Mouse (Mus musculus): ENCODE data around the gene Cables2. TPM values are rescaled to one million over a fixed set of nuclear protein-coding genes. Genes with fewer than 3 reads are reported as not detected.

Cables2 gene
- total RNA-seq (2014; fragmentation: Nextera tagmentation) (13.8 and 14.4 TPM in 2 replicates), total RNA-seq (2017) (7.4 and 20.8 TPM in 2 replicates)

DNA sequence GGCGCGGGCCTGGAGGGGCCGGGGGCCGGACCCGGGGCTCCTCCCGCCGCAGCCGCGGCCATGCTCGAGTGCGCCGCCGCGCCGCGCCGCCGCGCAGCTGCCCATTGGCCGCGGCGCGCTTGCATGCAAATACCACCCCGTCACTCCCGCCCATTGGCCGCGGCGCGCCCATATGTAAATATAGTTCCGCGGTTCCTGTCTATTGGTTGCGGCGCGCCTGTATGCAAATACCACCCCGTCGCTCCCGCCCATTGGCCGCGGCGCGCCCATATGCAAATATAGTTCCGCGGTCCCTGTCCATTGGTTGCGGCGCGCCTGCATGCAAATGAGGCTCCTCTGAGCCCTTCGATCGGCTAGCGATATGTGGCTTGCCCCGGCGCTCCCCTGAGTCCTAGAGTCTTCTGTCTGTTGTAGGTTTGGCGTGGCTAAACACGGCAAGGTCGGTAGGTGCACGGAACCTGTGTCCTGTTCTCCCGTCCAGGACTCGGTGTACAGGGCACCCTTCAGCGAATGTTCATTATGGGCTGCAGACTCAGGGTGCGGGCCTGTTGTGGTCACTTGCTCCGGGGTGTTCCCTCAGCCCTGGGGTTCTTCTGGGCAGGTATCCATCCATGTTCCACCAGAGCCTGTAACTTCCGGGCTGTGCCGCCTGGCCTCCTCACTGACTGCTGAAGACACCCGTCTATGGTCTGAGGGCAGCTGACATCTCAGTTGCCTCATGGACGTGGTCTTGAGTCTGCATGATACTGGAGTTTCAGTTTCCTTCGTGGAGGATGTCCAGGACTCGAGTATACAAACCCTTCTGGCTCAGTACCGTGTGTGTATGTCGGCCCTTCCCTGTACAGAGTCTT lies at the start of gene Cables2:
Cables2 (minus strand) TSS at position 103 of the 851 bp plus-strand sequence.
- peak; percentile 85 for ATAC-seq (replicated peaks; ENCODE audit: low FRiP score, low TSS enrichment, poor library complexity, severe bottlenecking)

DNA sequence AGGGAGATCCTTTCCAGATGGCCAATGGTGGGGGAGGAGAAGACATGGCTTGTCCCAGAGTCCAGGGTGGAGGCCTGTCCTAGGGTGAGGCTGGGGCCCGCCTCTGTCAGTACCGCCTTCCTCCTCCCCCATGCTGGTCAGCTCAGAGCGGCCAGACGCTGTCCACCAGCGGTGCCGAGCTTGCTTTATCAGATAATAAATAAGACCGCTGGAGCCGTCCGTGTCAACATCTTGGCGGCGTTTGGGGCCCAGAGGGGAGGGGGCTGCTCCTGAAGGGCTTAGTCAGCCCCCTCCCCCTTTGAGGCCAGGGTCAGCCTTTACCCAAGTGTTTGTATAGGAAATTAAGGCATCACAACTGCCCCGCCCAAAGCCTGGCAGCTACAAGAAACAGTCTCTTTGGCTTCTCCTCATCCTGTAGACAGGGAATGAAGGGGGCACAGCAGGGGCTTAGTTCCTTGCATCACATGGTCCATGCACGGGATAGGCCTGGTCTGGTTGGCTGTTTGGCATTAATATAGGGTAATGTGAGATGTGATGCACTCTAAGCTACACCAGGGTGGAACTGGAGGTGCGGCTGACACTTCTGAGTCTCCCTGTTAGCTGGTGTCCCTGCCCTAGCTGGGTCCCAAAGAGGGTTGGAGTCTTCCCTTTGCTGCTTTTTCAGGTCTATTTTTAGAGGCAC lies 49.5 kb upstream of the Cables2 start:
- ATAC-seq (replicated peaks; ENCODE audit: low FRiP score, low TSS enrichment, poor library complexity, severe bottlenecking), result no peak

DNA sequence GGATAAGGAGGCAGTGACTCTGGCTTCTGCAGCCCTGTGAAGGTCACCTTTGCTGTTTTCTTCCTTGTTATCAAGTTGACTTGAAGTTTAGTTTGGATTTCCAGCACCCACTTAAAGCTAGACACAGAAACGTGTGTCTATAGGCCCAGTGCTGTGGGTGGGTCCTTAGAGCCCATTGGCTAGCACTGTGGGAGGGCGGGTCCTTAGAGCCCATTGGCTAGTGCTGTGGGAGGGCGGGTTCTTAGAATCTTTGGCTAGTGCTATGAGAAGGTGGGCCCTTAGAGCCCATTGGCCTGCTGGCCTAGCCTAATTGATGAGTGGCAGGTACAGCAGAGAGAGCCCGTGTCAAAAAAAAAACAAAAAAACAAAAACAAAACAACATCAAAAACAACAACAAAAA lies 46.9 kb upstream of the Cables2 start:
- peak; percentile 66 for ATAC-seq (replicated peaks; ENCODE audit: low FRiP score, low TSS enrichment, poor library complexity, severe bottlenecking)

DNA sequence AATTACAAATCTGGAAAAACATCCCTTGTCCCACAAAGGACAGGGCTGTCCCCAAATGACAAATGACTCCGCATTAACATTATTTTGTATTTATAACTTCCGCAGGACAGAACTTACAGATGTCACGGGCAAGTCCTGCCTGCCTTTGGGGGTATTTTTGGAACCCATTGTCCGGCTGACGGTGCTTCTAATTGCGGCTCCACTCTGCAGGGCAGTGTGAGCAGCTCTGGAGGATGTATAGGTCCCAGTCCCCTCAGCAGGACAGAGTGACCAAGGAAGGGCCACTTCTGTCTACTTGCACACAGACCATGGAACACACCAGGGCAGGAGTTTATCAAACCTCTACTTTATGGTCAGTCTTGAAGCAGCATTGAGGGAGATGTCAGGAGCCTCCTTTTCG lies 44.3 kb upstream of the Cables2 start:
- no peak for ATAC-seq (replicated peaks; ENCODE audit: low FRiP score, low TSS enrichment, poor library complexity, severe bottlenecking)

- ATAC-seq (replicated peaks; ENCODE audit: low FRiP score, low TSS enrichment, poor library complexity, severe bottlenecking), result no peak
Observed at GRCm38 (mm10) chr2:180314292-180314691, 41.0 kb upstream of the Cables2 start.

DNA sequence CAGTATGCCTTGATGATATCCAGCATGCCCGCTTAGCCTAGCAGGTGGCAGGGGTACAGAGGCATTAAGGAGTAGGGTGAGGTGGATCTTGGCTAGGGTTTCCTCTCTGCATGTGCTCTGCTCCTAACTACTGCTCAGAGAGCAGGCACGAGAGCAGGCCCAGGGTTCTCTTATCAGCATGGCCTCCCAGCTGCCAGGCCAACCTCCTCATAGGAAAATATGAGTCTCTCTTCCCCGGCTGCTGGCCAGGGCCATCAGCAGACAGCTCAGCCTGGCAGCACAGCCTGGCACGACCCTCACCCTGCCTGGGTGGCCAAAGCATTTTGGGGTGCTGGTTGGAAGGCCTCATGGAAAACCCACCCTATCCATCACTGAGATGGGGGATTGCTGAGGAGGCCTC lies 37.9 kb upstream of the Cables2 start:
- ATAC-seq (replicated peaks; ENCODE audit: low FRiP score, low TSS enrichment, poor library complexity, severe bottlenecking), result no peak

DNA sequence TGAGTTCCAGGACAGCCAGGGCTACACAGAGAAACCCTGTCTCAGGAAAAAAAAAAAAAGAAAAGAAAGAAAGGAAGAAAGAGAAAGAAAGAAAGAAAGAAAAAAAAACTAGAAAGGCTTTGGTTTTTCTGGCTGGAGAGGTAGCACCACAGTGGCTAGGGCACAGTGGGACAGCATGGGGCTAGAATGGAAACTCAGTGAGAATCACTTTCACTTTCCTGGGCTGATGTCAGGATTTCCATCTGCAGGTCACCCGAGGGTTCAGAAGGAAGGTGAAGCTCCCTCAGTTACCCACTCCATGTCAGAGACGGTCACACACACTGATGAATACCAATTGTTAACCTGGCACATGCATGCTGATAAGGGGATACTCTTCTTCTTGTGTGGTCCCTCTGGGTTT lies 34.4 kb upstream of the Cables2 start:
- no peak for ATAC-seq (replicated peaks; ENCODE audit: low FRiP score, low TSS enrichment, poor library complexity, severe bottlenecking)

DNA sequence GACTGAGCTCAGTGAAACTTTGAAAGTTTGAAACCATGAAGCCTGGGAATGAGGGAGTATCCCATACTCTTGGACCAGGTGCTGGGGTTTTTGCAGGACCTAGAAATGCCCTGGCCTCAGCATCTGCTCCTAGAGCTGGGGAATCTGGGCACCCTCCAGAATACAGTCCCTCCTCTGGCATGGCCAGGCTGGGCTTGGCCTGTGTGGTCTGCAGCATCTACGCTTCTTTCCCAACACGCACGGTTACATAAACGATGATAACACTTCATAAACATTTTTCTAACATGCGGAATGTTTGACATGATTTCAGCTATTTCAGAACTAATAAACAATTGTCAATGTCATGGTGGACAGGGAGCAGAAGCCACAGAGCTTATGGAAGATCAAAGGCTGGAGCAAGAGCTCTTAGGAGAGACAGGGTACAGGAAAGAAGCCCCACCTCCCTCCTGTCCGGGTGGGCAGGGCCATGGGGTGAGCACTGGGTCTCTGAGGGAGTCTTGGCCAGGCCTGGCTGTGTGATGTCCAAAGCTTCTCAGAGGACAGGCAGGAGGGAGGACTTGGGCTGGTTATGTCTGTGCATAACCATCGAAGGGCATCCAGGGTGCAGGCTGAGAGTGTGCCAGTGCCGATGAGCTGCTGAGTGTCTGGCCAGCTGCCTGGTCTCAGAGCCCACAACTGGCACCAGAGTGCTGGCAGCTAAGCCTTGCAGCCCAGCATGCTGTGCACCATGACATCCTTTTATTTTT lies 33.3 kb upstream of the Cables2 start:
- ATAC-seq (replicated peaks; ENCODE audit: low FRiP score, low TSS enrichment, poor library complexity, severe bottlenecking), result no peak

- no peak for ATAC-seq (replicated peaks; ENCODE audit: low FRiP score, low TSS enrichment, poor library complexity, severe bottlenecking)
Observed at GRCm38 (mm10) chr2:180306009-180306408, 32.7 kb upstream of the Cables2 start.

DNA sequence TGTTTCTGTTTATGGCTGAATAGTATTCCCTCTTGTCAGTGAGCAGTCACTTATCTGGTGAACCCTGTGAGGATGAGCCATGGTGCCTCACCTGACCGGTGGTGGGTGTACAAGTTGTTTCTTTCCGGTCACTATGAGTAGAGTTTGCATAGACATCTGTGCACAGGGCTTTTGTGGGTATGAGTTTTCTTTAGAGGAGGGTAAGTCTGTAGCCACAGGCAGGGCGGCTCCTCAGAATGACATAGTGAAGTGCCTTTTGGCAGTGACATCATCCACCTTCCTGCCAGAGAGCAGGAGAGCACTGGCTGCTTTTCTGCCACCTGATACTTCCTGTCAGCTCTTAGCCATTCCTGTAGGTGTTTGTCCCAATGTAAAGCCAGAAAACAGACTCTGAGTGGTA lies 32.2 kb upstream of the Cables2 start:
- no peak for ATAC-seq (replicated peaks; ENCODE audit: low FRiP score, low TSS enrichment, poor library complexity, severe bottlenecking)

DNA sequence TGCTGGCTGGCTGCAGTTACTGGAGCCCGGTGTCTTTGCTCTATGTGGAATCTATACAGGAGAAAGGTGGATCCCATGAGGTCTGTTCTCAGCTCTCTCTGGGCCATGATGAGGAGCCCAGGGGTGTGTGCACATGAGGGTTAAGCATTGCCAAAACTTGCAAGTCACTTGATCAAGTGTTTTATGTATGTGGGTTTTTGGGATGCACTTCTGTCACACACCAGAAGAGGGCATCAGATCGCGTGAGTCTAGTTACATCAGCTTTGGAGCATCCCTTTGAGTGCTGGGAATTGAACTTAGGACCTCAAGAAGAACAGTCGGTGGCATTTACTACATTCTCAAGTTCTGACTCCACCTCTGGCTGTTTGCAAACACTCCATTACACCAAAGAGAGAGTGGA lies 31.3 kb upstream of the Cables2 start:
- no peak for ATAC-seq (replicated peaks; ENCODE audit: low FRiP score, low TSS enrichment, poor library complexity, severe bottlenecking)

GRCm38 (mm10) chr2:180303468-180303867 lies 30.2 kb upstream of the Cables2 start:
- no peak for ATAC-seq (replicated peaks; ENCODE audit: low FRiP score, low TSS enrichment, poor library complexity, severe bottlenecking)

- ATAC-seq (replicated peaks; ENCODE audit: low FRiP score, low TSS enrichment, poor library complexity, severe bottlenecking), result no peak
Observed at GRCm38 (mm10) chr2:180302201-180302600, 28.9 kb upstream of the Cables2 start.

- ATAC-seq (replicated peaks; ENCODE audit: low FRiP score, low TSS enrichment, poor library complexity, severe bottlenecking), result no peak
Observed at GRCm38 (mm10) chr2:180300771-180301170, 27.5 kb upstream of the Cables2 start.

DNA sequence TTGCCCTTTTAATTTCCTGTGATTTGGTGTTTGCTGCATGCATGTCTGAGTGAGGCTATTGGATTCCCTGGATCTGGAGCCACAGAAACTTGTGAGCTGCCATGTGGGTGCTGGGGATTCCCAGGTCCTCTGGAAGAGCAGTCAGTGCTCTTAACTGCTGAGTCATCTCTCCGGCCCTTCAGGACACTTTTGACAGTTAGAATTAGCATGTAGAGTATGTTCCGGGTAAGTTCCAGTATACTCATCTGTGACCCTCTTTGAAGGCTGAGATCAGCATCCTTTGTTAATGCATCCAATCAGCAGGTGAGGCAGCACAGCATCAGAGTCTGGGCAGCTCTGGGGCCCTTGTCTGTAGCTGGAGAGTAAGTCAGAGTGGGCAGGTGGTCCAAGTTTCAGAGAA lies 27.0 kb upstream of the Cables2 start:
- no peak for ATAC-seq (replicated peaks; ENCODE audit: low FRiP score, low TSS enrichment, poor library complexity, severe bottlenecking)

GRCm38 (mm10) chr2:180292906-180293305 lies 19.6 kb upstream of the Cables2 start:
- no peak for ATAC-seq (replicated peaks; ENCODE audit: low FRiP score, low TSS enrichment, poor library complexity, severe bottlenecking)

DNA sequence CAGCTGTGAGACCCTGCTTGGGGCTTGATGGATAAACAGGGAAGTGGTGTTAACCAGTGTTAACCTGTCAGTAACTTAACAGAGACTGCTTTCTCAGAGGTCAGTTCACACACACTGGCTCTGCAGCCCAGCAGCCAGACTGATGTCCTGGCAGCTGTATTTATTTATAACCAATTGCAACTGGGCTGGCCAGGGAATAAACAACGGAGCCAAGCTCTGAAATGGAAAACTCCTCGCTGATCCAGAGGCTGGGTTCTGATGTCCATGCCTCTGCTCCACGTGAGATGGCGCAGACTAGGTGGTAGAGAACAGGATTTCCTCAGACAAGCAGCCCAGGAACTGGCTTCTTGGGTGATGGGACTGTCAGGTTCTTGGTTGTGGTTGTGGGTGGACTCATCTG lies 18.7 kb upstream of the Cables2 start:
- ATAC-seq (replicated peaks; ENCODE audit: low FRiP score, low TSS enrichment, poor library complexity, severe bottlenecking), result no peak

DNA sequence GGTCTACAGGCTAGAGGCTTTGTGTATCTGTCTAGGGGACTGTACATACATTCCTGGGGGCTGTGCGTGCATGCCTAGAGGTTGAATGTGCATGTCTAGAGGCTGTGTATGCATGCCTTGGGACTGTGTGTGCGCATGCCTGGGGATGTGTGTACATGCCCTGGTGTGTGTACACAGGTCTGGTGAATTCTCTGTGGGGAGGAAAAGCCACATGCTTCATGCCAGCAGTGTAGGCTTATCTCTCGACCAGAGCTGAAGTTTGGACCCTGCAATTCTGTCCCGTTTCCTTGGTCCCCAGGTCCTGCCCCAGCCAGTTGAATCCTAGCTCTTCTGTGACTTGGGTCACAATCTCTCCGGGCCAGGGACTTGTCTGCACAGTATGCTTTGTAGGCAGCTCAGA lies 18.3 kb upstream of the Cables2 start:
- ATAC-seq (replicated peaks; ENCODE audit: low FRiP score, low TSS enrichment, poor library complexity, severe bottlenecking), result no peak

GRCm38 (mm10) chr2:180290503-180290902 lies 17.2 kb upstream of the Cables2 start:
- ATAC-seq (replicated peaks; ENCODE audit: low FRiP score, low TSS enrichment, poor library complexity, severe bottlenecking), result no peak

DNA sequence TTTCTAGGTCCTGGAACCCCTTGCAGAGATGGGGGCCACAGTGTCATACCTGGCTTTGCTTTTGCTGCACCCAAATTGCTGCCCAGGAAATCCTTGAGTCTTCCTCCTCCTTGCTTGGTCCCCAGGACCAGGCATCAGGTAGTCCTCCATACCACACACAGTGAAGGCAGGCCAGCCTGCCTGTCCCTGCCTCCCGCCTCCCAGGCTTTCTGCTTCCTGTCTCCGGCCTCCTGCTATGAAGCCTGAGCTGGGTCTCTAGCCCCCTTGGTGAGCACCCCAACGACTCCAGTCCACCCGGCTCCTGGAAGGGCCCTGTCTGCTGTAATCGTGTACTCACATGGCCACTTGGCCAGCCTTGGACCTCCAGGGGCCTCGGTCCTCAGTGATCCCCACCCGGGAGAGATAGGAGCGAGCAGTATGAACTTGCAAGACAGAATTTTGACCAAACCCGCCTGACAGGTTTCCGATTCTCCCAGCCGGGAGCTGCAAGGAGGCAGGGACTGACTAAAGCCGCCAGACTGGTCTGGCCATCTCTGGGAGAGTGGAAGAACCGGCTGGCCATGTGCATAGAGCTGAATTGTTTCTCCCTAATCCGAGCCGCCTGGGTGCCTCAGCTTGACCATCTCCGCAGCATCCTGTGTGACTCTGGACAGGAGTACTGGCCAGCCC lies 16.3 kb upstream of the Cables2 start, which contains the start of gene Rbbp8nl:
Rbbp8nl (minus strand) TSS at position 440 of the 669 bp plus-strand sequence.
- ATAC-seq (replicated peaks; ENCODE audit: low FRiP score, low TSS enrichment, poor library complexity, severe bottlenecking), result no peak

Measured in megakaryocyte-erythroid progenitor cell, adult 5-6 weeks (primary cell).